ENCODE assay signal across 12 mouse cellular contexts in the genomic region with DNA sequence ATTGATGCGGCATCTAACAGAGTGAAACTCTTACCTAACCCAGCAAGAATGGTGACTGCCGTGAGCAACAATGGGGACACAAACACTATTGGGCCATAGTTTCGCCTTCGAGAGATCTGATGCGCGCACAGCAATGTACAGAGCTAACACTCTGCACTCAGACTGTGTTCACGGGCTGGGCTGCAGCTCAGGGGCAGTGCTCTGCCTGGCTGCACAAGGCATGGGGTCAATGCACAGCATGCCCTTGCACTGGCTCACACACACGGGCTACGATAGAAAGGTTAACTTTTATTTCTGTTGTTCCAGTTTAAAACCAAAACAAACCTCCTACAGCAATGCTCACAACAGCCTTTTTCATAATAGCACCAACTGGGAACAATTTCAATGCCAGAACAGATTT.
"Had no signal": no experiment of that assay in that cellular context is flagged by ENCODE, and none has a peak within 500 bp of the region (broad histone marks: within the 10 kb centered on the region; RNA-seq: fewer than 3 reads in every experiment).

No protein-coding gene starts in this region.

- H3K4me2 ChIP-seq: liver, embryonic 13.5 days; lung, embryonic 15.5 days; midbrain, embryonic 12.5 days; stomach, embryonic 15.5 days had no signal

- H3K27ac ChIP-seq: limb, embryonic 10.5 days; liver, embryonic 13.5 days; lung, embryonic 15.5 days; macrophage; midbrain, embryonic 12.5 days; stomach, embryonic 15.5 days had no signal

- H3K27me3 ChIP-seq: liver, embryonic 13.5 days; lung, embryonic 15.5 days; midbrain, embryonic 12.5 days; stomach, embryonic 15.5 days had no signal

- H3K4me3 ChIP-seq: limb, embryonic 10.5 days; liver, embryonic 13.5 days; lung, embryonic 15.5 days; megakaryocyte, embryonic 14.5 days; midbrain, embryonic 12.5 days; stomach, embryonic 15.5 days had no signal

- DNase-seq: liver, embryonic 13.5 days; liver, postnatal 0 days; lung, postnatal 14 days; right cerebral cortex, postnatal 14 days; thymus, adult 2 months; thymus, postnatal 25 days had no signal

- H3K4me1 ChIP-seq: limb, embryonic 10.5 days; midbrain, embryonic 12.5 days had no signal

- H3K9ac ChIP-seq: liver, embryonic 13.5 days; liver, postnatal 0 days; lung, embryonic 15.5 days; midbrain, embryonic 12.5 days; stomach, embryonic 15.5 days had no signal

- H3K36me3 ChIP-seq: liver, embryonic 13.5 days; midbrain, embryonic 12.5 days; stomach, embryonic 15.5 days had no signal

- H3K9me3 ChIP-seq: limb, embryonic 10.5 days; liver, embryonic 13.5 days; stomach, embryonic 15.5 days had no signal
